Mouse (Mus musculus) ES-CJ7 (cell line): ENCODE measurements around the gene Zfp52.

Experiments
- DNase-seq: peaks from one replicate; pipeline ENCODE4 v3.0.0; 2011; ENCODE audit warnings: low read depth, low spot score

The Zfp52 gene

DNA sequence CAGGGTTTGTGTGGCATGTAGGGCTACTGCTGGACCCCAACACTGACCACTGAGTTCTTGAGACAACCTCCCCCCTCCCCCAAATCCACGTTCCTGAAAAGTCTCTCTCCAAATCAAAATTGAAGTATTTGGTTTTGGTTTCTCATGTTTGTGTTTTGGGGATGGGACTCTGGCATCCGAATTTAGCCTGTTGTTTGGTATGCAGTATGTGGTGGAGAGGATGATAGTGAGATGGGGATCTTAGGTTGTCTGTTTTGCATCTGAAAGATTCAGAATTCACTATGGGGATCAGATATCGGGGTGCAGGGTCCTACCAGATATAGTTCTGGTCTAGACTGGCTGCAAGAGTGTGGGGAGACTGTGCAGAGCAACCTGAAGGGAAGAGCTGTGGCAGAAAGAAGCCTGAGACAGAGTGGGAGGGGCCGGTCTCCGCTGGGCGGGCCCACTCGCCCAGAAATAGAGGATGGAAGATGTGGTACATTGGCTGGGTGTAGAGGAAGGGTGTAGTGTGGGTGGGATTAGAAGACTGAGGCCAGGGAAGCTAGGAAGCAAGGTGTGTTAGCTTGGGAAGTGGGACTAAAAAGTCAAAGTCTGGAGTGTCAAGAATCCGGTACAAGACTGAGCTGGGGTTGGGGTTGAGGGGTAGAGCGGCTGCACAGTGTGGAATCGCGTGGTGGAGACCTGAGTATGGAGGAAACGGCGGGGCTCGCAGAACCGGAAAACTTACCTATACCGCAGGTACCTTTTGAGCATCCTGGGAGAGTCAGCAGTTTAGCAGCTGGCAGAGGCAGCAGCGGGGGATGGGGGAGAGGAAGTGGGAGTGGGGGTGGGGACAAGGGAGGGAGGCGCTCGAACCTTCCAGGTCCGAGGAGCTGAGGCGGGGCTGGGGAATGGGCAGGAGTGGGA is at the start of gene Zfp52:
TSS of gene Zfp52 (plus strand) at position 444 of the 906 bp plus-strand sequence.
- DNase-seq: peak; percentile 77

DNA sequence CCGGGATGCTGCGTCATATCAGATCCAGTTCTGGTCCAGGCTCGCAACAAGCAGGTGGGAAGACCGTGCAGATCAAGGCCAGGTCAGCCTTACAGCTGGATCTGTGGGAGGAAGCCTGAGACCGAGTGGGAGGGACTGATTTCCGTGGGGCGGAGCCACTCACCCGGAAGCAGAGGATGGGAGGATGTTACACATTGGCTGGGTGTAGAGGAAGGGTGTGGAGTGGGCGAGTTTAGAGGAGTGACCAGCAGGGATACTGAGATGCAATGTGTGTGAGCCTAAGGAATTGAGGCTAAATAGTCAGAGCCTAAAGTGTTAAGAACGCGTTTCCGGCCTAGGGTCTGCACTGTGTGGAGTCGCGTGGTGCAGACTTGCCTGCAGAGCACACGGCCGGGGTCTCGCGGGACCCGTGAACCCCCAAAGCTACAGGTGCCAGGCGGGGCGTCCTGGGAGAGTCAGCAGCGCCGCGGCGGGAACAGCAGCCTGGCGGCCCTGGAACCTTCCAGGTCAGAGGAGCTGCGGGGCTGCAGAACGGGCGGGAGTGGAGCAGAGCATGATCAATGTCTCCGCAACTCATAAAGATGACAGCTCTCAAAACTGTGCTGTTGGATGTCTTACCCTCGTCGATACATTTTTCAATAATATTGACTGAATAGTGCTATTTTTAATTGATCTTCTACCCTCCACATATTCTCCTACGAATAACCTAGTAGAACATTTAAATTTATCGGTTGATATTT is 46.4 kb upstream of the Zfp52 start, which contains the start of gene Zfp53:
TSS of gene Zfp53 (plus strand) at position 239 of the 740 bp plus-strand sequence.
- peak; percentile 94 for DNase-seq

DNA sequence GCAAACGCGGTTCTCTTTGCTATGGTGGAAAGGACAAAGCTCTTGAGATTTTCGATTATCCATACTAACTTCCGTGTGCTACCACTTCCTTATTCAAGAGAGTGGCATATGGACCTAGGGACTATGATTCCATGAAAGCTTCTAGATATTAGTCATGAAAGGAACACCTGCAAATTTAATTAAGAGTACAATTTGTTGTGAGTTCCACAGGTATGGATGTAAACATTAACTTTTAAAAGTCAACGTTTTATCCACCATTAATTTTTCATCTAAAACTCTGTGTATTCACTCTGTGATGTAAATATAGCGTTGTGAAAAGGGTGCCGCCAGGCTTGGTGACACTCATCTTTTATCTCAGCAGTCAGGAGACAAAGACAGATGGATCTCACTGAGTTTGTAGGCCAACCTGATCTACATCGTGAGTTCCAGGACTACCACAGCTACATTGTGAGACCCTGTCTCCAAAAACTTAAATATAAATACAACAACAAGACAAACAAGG is 45.8 kb upstream of the Zfp52 start:
- DNase-seq: no peak

DNA sequence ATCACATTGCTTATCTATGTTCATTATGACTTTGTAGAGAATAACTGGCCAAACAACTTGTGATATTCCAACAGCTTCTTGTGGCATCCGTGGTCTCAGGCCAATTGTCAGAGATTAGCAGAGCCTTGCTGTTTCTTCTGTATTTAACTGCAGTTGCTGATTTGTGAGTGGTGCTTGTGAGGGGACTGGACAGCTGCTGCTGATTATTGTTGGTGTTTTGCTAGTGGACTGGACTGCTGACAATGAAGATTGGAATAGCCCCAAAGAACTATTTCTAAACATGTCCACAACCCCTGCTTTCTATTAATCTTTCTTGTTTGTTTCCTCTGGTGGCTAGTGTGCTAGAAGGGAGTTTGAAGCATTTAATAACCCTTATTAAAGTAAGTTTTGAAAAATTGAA is 34.0 kb upstream of the Zfp52 start:
- DNase-seq: no peak

DNA sequence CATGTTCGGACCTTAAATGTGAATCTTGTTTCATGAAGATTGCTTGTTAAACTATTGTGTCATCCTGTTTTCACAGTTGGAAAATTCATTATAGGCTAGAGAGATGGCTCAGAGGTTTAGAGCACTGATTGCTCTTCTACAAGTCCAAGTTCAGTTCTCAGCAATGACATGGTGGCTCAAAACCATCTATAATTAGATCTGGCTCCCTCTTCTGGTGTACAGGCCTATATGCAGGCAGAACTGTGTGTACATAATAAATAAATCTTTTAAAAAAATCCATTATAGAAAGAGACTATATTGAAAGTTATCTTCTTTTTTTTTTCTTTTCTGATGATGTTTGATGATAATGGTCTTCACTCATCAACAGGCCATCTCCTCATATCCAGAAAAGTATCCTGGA is 30.8 kb upstream of the Zfp52 start:
- DNase-seq: peak; percentile 23

DNA sequence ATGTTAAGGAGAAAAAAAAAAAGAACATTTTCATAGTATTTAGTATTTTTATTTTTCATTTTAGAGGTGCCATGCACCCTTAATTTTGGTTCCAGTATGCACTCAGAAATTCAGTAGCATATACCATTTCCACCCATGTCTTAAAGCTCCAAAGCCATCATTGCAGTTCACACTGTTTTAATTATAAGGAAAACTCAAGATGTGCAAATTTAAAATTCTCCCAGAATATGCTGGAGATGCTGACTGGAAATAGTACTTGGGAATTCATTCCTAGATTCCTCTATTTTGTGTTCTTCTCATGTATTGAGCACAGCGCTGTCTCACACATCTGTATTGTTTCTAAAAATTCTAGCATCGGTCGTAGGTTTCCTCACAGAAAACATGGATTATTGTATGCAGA is 29.1 kb upstream of the Zfp52 start:
- no peak for DNase-seq

DNA sequence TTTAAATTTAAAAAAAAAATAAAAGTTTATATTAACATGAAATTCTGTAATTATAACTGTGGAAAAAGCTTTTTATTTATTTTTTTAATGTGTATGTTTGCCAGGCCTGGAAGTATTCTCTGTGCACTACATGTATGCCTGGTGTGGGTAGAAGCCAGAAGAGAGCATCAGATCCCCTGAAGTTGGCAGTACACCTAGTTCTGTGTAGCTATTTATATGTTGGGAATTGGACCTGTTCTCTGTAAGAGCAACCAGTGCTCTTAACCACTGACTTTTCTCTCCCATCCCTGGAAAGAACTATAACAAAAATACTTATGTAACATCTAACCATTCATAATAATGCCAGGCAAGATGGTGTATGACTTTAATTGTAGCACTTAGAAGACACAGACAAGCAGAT is 25.6 kb upstream of the Zfp52 start:
- DNase-seq: no peak

DNA sequence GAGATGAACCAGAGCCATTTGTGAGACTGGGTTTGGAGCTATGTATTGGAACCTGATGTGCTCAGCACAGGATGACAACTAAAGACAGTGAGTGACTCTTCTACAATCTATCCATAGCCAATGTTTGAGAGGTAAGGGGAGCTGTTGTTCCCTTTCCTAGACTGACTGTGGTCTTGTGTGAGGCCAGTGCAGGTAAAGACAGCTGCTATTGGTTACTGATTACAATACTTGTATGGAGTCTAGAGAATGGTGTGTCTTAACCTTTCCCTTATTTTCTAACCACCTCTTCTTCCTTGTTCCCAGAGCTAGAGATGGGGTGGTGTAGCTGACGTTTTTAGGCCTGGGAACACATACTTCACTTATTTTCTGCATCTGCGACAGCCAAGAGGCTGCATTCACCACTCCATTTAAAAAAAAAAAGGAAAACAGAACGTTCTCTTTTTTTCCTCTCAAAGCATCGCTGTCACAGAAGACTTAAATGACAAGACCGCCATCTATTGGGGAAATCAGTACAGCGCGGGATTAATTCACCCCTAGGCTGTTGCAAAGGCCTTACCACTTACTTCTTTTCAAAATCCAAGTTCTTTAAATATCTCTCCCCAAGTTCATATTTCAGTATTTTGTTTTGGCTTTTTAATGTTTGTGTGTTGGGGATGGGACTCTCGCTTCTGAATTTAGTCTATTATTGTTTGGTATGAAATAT is 19.8 kb upstream of the Zfp52 start:
- peak; percentile 84 for DNase-seq

DNA sequence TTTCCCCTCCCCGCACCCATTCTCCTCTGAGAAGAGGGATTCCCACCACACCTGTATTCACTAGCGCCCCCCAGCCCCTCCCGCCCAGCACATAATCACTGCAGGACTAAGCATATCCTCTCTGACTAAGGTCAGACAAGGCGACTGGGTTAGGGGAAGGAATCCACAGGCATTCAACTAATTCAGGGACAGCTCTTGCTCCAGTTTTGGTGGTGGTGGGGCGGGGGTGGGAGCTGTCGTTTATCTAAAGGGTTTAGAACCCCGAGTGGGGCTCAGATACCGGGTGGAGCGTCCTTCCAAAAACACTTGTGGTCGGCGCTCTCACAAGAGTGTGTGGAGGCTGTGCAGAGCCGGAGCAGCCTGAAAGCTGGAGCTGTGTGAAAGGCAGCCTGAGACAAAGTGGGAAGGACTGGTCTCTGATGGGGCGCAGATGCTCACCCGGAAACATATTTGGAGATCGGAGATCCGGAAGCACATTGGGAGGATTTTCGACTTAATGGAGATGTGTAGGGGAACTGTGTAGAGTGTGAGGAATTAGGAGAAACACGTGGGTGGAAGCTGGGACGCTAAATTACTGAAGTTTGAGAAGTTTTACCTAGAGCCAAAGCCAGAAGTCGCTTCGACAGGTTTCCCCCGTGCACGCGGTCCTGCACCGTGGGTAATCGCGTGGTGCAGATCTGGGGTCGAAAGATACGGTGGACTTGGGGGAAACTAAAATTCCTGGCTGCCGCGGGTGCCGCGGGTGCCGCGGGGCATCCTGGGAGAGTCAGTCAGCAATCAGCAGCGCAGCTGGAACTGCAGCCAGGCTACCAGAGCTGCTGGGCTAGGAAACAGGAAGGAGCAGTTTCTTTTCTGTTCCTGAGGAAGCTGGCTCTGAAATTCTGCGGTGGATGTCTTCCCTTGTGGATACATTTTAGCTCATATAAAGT is 18.9 kb upstream of the Zfp52 start:
- peak; percentile 79 for DNase-seq

DNA sequence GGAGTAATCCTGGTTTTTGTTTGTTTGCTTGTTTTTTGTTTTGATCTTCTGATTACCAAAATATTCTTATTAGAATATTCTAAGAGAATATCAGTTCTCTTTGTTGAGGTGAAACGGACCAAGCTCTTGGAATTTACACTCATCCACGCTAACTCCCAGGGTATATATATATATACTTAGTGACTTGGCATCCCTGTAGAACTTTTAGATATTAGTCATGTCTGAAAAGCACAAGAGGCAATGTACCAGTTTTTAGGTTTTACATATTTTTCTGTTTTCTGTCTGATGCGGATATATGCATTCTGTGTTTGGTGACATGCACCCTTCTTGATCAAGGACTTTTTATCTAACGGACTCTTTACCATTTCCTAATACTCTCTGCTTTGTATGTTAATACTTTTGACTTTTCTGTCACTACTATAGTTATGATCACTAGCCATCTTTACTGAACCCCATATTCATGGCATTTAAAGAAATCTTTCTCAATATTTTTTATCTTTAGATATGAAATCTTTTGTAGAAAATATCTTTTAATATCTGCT is 18.1 kb upstream of the Zfp52 start:
- DNase-seq: no peak

DNA sequence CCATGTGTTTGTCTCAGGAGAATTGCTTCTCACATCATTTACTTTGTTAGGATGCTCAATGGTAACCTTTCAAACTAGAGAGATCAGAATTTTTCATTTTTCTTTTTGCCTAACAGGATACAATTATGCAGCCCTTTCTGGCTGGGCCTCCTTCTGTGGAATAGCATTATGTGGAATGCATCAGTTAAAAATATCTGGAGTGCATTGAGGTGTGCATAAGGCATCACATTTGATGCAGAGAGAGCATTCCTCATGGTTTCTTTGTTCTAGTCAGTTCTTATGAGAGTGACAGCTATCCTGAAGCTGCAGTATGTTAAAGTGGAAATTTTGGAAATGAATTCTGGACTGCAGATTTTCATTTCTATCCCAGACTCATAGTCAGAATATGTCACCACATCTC is 9.1 kb upstream of the Zfp52 start:
- no peak for DNase-seq

DNA sequence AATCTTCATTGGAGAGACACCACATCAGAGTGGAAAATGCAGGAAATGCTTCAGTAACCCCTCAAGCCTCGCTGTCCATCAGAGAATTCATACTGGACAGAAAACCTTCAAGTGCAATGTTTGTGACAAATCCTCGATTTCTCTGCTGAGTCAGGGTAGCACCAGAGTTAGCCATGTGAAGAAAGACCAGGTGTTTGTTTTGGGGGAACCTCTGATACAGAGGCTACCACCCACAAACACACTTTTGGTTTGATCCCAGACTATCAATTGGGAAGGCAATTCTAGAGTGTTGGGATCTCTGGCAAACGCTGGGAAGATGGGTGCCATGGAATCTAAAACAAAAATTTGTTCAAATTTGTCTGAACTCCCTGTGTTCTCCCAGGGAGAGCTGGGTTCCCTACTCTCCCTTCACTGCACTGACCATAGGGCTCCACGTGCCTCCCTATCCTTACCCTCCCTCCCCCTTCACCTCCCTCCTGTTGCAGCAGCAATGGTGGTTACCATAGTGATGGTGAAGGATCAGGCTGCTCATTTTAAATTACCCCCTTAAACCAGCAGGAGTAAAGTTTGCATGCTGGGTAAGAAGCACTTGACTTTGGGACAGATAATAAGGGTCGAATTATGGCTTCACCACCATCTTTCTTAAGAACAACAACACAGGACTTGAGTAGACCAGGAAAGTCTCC is 4.6 kb upstream of the Zfp52 start:
- peak; percentile 52 for DNase-seq

DNA sequence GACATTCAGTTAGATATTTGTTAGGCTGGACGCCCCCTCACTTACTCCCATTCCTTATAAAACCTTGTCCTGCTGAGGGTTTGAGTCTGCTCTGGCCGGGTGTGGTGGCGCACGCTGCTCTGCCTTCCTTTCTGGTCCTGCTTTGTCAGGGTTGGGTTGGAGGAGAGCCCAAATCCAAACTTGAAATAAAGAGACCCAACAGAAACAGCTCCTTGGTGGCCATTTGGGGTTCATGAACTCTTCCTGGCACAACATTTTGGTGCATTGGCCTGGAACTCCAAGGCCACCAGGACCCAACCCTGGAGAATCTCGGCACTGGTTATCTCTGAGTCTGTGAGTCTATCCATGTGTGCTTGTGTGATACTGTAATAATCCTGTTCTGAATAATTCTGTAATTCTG is 3.7 kb upstream of the Zfp52 start:
- no peak for DNase-seq

DNA sequence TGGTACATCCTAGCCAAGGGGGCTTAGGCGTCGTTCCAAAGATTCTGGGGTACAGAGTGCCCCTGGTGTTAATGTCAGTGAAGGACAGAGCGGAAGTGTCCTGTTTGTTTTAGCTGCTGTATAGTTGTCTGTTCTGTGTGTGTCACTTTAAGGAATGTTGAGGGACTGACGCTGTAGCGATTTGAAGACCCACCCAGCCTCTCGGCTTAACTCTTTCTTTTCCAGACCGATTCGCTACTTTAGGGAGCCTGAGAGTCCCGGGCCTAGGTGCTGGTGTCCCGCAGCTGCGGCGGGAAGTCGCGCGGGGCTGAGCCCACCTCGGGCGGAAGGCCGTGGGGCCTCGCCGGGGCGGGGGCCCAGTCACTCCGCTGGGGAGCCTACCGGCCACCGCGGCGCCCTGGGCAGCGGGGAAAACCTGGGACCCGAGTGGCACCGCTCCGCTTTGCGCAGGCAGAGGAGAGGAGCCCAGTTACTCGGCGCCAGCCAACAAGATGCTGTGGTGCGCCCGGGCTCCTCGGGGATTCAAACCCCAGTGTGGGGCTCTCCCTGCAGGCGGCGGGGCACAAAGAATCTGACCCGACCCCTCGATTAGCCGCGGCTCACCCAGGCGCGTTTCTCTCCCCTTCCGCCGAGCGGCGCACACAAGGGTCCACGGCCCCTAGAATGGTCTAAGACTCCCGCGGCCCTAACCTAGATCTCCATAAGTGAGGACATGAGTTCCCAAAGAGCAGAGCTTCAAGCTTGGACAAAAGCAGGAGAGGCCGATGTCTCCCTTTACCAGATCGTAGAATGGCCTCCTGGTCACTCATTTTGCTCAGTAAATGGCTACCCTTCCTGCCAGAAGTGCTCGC is 3.0 kb upstream of the Zfp52 start:
- DNase-seq: peak; percentile 81

DNA sequence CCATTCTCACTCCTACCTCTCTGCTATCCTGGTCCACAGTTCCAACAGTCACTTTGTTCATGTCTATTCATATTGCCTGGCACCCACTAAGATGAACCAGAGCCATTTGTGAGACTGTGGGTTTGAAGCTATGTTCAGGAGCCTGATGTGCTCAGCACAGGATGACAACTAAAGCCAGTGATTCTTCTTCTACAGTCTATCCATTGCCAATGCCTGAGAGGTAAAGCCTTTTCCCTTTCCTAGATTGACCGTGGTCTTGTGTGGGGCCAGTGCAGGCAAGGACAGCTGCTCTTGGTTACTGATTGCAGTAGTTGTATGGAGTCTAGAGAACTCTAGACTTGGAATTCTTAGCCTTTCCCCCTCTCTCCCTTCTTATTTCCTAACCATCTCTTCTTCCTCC is 1.4 kb upstream of the Zfp52 start:
- no peak for DNase-seq

DNA sequence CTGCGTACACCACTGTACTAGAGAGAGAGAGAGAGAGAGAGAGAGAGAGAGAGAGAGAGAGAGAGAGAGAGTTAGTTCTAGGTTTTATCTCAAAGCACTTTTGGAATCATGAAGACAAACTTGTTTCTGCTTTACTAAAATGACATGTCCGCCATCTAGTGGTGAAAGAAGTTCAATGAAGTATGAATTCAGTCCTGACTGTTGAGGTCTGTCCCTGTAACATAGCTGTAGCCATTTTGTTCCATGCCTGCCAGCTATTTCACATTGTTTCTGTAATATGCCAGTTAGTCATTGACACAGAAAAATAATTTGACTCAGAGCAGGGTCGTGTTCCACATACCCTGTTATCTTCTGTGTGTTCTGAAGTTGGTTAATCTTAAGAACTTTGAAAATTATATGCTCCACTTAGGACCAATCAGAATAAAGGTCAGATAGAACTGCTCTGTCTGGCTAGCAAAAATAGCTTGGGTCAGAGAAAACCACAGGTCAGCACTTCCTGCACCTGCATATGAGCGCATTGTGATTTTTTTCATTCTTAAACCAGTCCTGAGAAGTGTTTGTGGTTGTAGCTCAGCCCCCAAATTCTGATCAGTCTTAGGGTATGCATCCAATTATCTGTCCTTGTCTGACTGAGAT is 761 bp upstream of the Zfp52 start:
- DNase-seq: peak; percentile 88

DNA sequence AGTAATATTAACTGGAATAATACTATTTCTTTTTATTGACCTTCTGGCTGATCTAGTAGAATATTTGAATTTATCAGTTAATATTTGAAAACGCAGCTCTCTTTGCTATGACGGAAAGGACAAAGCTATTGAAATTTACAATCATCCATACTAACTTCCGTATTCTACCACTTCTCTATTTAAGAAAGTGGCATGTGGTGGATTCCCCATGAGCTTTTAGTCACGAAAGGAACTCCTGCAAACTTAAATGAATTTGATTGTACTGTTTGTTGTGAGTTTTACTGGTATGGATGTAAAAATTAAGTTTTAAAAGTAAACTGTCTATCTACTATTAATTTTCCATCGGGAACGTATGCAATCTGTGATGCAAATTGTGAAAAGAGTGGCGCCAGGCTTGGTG is 757 bp downstream of the Zfp52 start:
- DNase-seq: no peak

DNA sequence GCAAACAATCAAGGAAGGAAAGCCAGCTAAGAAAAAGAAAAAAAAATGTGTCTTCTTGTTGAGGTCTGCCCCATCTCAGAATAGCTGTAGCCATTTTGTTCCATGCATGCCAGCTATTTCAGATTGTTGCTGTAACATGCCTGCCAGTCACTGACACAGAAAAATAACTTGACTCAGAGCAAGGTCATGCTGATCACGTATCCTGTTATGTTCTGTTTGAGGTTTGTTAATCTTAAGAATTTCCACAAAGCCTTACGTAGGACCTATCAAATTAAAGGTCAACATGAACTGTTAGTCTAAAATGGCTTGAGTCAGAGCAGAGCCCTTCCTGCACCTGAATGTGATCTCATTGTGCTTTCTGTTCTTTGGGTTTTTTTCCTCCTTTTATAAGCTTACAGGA is 1.3 kb downstream of the Zfp52 start:
- no peak for DNase-seq

DNA sequence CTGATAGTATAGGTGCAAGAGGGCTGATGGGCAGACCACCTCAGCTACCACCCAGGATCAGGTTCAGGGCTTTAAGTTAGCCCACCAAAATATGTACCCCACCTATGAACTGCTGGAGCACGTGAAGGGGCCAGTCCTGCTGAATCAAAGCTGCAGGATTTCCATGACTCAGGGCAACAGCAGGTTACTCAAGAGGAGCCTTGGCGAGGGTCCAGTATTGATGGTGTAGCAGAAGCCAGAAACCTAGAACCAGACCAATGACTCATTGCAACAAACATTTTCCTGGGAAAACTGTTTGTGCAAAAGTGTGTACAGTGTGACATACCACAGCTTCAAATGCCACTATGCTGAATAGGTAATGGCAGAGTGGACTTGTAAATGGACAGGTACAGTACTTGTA is 22.5 kb downstream of the Zfp52 start:
- DNase-seq: no peak
